Mouse (Mus musculus) midbrain, embryonic 14.5 days (tissue): ENCODE measurements around the gene 1600002K03Rik. TPM values are rescaled to one million over a fixed set of nuclear protein-coding genes. Genes with fewer than 3 reads are reported as not detected.
A peak's percentile ranks its signal among the peaks of the same experiment; 100 is the strongest.

Experiments
- ATAC-seq: fragments of 200-750 bp; cut with Nextera tagmentation; 2 replicates; pipeline ENCODE4 v1.8.0; 2017; ENCODE audit warnings: moderate number of reproducible peaks, moderate library complexity; ENCODE audit not compliant: low FRiP score, low TSS enrichment
- DNase-seq: peaks from one replicate; pipeline ENCODE4 v3.0.0-alpha.2; 2015
- H3K27ac ChIP-seq: fragments of 300-500 bp; sonication (generic); replicated peaks from 2 replicates; pipeline ENCODE4 v1.5.1; 2014; ENCODE audit warnings: mild to moderate bottlenecking, low read depth, low read length, moderate library complexity
- H3K27me3 ChIP-seq: fragments of 300-500 bp; sonication (generic); 2 replicates; pipeline ENCODE4 v1.6.1; 2014; ENCODE audit warnings: low read length, control low read depth, mixed read lengths; ENCODE audit not compliant: control insufficient read depth, insufficient read depth
- H3K36me3 ChIP-seq: fragments of 300-500 bp; sonication (generic); 2 replicates; pipeline ENCODE4 v1.6.1; 2014; ENCODE audit warnings: low read length, control low read depth; ENCODE audit not compliant: control insufficient read depth, insufficient read depth
- H3K4me1 ChIP-seq: fragments of 300-500 bp; sonication (generic); 2 replicates; pipeline ENCODE4 v1.6.1; 2014; ENCODE audit warnings: mild to moderate bottlenecking, antibody characterized with exemption, low read length, control low read depth; ENCODE audit not compliant: control insufficient read depth, insufficient read depth
- H3K4me2 ChIP-seq: fragments of 300-500 bp; sonication (generic); 2 replicates; pipeline ENCODE4 v1.6.1; 2014; ENCODE audit warnings: mild to moderate bottlenecking, low read length, moderate library complexity
- H3K4me3 ChIP-seq: fragments of 300-500 bp; sonication (generic); replicated peaks from 2 replicates; pipeline ENCODE4 v1.5.1; 2014; ENCODE audit warnings: low read depth, low read length
- H3K9ac ChIP-seq: fragments of 300-500 bp; sonication (generic); replicated peaks from 2 replicates; pipeline ENCODE4 v1.6.1; 2014; ENCODE audit warnings: mild to moderate bottlenecking, low read length, moderate library complexity
- H3K9me3 ChIP-seq: fragments of 300-500 bp; sonication (generic); 2 replicates; pipeline ENCODE4 v1.6.1; 2016; ENCODE audit warnings: low read length, control low read depth, mixed read lengths; ENCODE audit not compliant: control insufficient read depth
- WGBS: fragments of 180-500 bp; shearing (Covaris S2); extraction: QIAGEN DNeasy Blood & Tissue Kit; methylation state at CpG from one replicate; pipeline ENCODE4 v1.1.7; 2014; 5-methylcytosine and 5-hydroxymethylcytosine counted together
- polyA plus RNA-seq: library from polyadenylated mRNA; unstranded; fragments of >200 nt; fragmentation: Nextera tagmentation; extraction: Ambion mirVana; gene quantifications from 2 replicates; pipeline ENCODE4 v1.2.1, GENCODE M21; 2014

The 1600002K03Rik gene
- polyA plus RNA-seq, 1 experiment from 2014 or later: 5.7 TPM

GRCm38 (mm10) chr10:80173358-80173757 is 614 bp downstream of the 1600002K03Rik start:
- Histone ChIP-seq H3K9ac (peak overlapping the region; percentile 40; the same call in 1 of the 2 replicates), H3K4me1 (peaks cover 20% of the 10 kb centered on the region), H3K4me2 (peak overlapping the region; percentile 67), H3K4me3 (peak overlapping the region; percentile 43), H3K27ac (peak overlapping the region; percentile 82), H3K9me3 (no peaks in the 10 kb centered on the region), H3K36me3 (peaks cover 32% of the 10 kb centered on the region), H3K27me3 (no peaks in the 10 kb centered on the region)
- DNase-seq (no peak), ATAC-seq (no peak)
- 16% methylated on average over 11 of the region's 11 CpGs for WGBS

GRCm38 (mm10) chr10:80173955-80174640 is 1.4 kb downstream of the 1600002K03Rik start:
- no peak overlapping the region; the same call in 1 of the 2 replicates for H3K27ac ChIP-seq
- WGBS: 87% methylated on average over 10 of the region's 10 CpGs
- peaks cover 12% of the 10 kb centered on the region; the same call in 1 of the 2 replicates for H3K4me1 ChIP-seq
- ATAC-seq (no peak), DNase-seq (no peak)
- no peak overlapping the region for H3K4me3 ChIP-seq
- H3K9me3 ChIP-seq: no peaks in the 10 kb centered on the region
- H3K27me3 ChIP-seq: no peaks in the 10 kb centered on the region
- H3K4me2 ChIP-seq: no peak overlapping the region
- H3K9ac ChIP-seq: no peak overlapping the region
- peaks cover 32% of the 10 kb centered on the region for H3K36me3 ChIP-seq

- H3K4me2 ChIP-seq: no peak overlapping the region
- no peaks in the 10 kb centered on the region for H3K27me3 ChIP-seq
- no peak overlapping the region for H3K4me3 ChIP-seq
- no peaks in the 10 kb centered on the region for H3K9me3 ChIP-seq
- H3K4me1 ChIP-seq: peaks cover 10% of the 10 kb centered on the region; the same call in 1 of the 2 replicates
- H3K27ac ChIP-seq: no peak overlapping the region; the same call in 1 of the 2 replicates
- H3K9ac ChIP-seq: no peak overlapping the region
- ATAC-seq (no peak), DNase-seq (peak; percentile 71)
- 38% methylated on average over 2 of the region's 2 CpGs for WGBS
- H3K36me3 ChIP-seq: peaks cover 30% of the 10 kb centered on the region
Observed at GRCm38 (mm10) chr10:80174705-80175104, 2.0 kb downstream of the 1600002K03Rik start.

DNA sequence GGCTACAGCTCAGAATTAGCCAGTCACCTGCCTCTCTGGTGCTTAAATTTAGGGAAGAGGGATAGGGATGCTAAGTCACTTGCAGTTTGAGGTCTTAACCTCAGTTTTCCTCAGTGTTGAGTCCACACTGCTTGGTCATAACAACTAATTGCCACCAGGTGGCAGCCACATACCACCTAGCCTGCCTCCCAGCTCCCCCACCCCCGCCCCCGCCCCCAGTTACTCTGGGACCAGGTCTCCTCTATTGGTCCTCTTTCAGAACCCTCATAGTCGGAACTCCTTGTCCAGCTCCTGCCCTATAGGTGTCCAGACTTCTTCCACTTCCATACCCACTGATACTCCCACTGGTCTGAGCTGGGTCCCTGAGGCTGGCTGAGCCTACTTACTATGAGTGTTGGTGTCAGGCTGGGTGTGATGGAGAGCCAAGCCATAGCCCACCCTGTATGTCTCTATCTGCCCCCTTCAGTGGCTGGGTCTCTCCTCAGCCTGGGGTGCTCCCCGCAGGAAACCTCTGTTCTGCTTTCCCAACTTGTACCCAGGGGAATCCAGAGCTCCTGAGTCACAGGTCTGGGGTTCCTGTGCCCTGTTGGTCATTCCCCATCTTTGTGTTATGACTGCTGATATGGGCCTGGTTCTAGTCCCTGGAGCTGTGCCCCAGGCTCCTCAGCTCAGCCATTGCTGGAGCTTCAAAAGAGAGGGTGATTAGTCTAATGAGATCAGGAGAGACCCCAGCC is 3.0 kb downstream of the 1600002K03Rik start:
- peaks cover 19% of the 10 kb centered on the region for H3K4me1 ChIP-seq
- no peaks in the 10 kb centered on the region for H3K9me3 ChIP-seq
- ATAC-seq (0 out of 2 replicates have a peak, but pooled peaks have one; percentile 9), DNase-seq (peak; percentile 83)
- no peaks in the 10 kb centered on the region for H3K27me3 ChIP-seq
- H3K4me2 ChIP-seq: no peak overlapping the region
- H3K4me3 ChIP-seq: no peak overlapping the region
- H3K27ac ChIP-seq: no peak overlapping the region
- H3K9ac ChIP-seq: 0 out of 2 replicates have a peak overlapping the region, but pooled peaks have one; percentile 20
- WGBS: 15% methylated on average over 4 of the region's 4 CpGs
- peaks cover 20% of the 10 kb centered on the region for H3K36me3 ChIP-seq

DNA sequence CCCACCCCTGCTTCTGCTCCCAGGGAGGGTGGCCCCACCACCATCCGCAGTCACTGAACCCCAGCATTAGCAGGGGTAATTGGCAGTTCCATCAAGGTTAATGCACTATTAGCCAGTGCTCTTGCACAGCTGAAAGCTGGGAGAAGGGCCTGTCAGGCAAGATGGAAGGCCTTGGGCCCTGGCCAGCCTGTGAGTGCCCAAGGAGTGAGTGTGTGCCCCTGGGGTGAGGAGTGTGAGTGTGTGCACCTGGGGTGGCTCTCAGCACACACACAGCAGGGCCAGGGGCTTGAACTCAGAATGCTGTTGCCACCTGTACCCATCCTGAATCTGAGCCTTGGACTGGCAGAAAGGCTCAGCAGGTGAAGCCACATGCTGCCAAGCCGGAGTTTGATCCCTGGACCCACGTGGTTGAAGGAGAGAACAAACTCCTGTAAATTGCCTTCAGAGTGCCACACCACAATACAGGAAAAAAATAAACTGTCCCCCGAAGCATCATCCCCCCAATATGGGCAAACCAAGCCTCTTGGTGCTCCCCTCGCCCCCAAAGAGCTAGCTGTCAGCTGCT is 3.6 kb downstream of the 1600002K03Rik start:
- no peak for ATAC-seq
- Histone ChIP-seq H3K4me3 (no peak overlapping the region), H3K4me1 (peaks cover 26% of the 10 kb centered on the region), H3K9ac (peak overlapping the region; percentile 20; the same call in 1 of the 2 replicates), H3K4me2 (no peak overlapping the region), H3K36me3 (peaks cover 14% of the 10 kb centered on the region), H3K9me3 (no peaks in the 10 kb centered on the region), H3K27me3 (no peaks in the 10 kb centered on the region), H3K27ac (no peak overlapping the region)
- DNase-seq: no peak
- 61% methylated on average over 5 of the region's 5 CpGs for WGBS

DNA sequence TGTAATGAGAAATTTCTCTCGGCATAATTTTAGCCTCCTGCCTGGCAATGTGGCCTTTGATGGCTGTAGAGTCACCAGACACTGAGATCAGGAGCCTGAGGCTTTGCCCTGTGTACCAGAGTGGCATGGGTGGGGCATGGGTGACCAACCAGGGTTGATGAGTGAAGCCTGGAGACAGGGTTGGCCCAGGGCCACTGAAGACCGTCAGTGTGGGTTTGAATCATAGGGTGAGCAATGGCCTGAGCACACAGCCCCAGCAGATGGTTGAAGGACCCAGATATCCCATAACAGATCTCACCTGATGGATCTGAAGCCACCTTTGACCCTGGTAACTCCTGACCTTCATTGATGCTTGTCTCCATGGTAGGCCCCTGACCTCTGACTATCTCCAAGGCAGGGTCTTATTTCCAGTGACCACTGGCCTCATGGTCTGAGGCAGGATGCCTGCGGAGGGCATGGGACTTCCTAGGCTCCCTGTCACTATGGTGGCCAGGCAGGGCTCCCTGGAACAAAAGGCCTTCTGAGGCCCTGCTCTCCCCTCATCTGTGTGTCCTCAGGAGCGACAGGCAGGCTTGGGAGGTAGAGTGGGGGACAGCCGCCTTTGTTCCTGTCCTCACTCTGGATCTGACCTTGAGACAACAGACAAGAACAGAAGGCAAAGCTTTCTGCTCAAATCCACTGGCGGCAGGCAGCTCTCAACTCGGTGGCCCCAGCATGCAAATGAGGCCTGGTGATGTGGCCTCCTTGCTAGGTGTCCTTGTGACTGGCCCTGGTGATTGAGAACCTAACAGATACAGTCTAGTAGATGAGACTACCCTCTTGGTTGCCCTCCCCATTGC is 4.9 kb downstream of the 1600002K03Rik start:
- Histone ChIP-seq H3K36me3 (peaks cover 5% of the 10 kb centered on the region; the same call in 1 of the 2 replicates), H3K4me3 (no peak overlapping the region), H3K9me3 (no peaks in the 10 kb centered on the region), H3K4me1 (peaks cover 30% of the 10 kb centered on the region), H3K27me3 (no peaks in the 10 kb centered on the region), H3K4me2 (no peak overlapping the region), H3K27ac (peak overlapping the region; percentile 45; the same call in 1 of the 2 replicates), H3K9ac (no peak overlapping the region)
- ATAC-seq (no peak), DNase-seq (no peak)
- 27% methylated on average over 7 of the region's 7 CpGs for WGBS

- Histone ChIP-seq H3K27me3 (no peaks in the 10 kb centered on the region), H3K4me3 (peak within 1 kb of the TSS; percentile 75), H3K27ac (peak within 1 kb of the TSS; percentile 88), H3K4me2 (peak within 1 kb of the TSS; percentile 68), H3K9me3 (no peaks in the 10 kb centered on the region), H3K9ac (peak within 1 kb of the TSS; percentile 98), H3K4me1 (peaks cover 30% of the 10 kb centered on the region), H3K36me3 (peaks cover 13% of the 10 kb centered on the region)
- WGBS: under 1% methylated on average over 102 of the region's 106 CpGs
- ATAC-seq (peak; percentile 78), DNase-seq (peak; percentile 90)
Observed at GRCm38 (mm10) chr10:80179068-80180051, 6.6 kb downstream of the 1600002K03Rik start, which contains the start of gene Efna2. Gene Efna2 (plus strand): TSS chr10:80179482.
